Mouse (Mus musculus): ENCODE measurements at regions not wholly inside any gene's neighbourhood (a gene's known extent, or its start where the extent isn't known, plus 50 kb on each side); places are given as distances from the start of the nearest gene placed in this dataset.

- peak; percentile 72 for DNase-seq (ENCODE audit: low read depth, low spot score)
These were observed 135.0 kb downstream of the Cemip2 start for GRCm38 (mm10) chr19:21913005-21913670.

- peak; percentile 53 for DNase-seq (ENCODE audit: low read depth, low spot score)
These were observed 135.8 kb downstream of the Cemip2 start for GRCm38 (mm10) chr19:21913748-21914611.

GRCm38 (mm10) chr19:21914658-21915057, 136.5 kb downstream of the Cemip2 start:
- no peak for DNase-seq (ENCODE audit: low read depth, low spot score)

- DNase-seq (ENCODE audit: low read depth, low spot score), result no peak
These were observed 140.0 kb downstream of the Cemip2 start for GRCm38 (mm10) chr19:21918113-21918512.

GRCm38 (mm10) chr19:21919074-21919473, 140.9 kb downstream of the Cemip2 start:
- no peak for DNase-seq (ENCODE audit: low read depth, low spot score)

GRCm38 (mm10) chr19:21940114-21940513, 162.0 kb downstream of the Cemip2 start:
- DNase-seq (ENCODE audit: low read depth, low spot score), result no peak

GRCm38 (mm10) chr19:21941720-21942119, 163.6 kb downstream of the Cemip2 start:
- no peak for DNase-seq (ENCODE audit: low read depth, low spot score)

GRCm38 (mm10) chr19:21942286-21942685, 164.1 kb downstream of the Cemip2 start:
- DNase-seq (ENCODE audit: low read depth, low spot score), result no peak

- DNase-seq (ENCODE audit: low read depth, low spot score), result peak; percentile 25
These were observed 165.3 kb downstream of the Cemip2 start for GRCm38 (mm10) chr19:21943407-21943806.

GRCm38 (mm10) chr19:21946262-21946922, 168.2 kb downstream of the Cemip2 start:
- peak; percentile 47 for DNase-seq (ENCODE audit: low read depth, low spot score)

GRCm38 (mm10) chr19:21948030-21948429, 169.9 kb downstream of the Cemip2 start:
- no peak for DNase-seq (ENCODE audit: low read depth, low spot score)

- no peak for DNase-seq (ENCODE audit: low read depth, low spot score)
These were observed 176.2 kb upstream of the Trpm3 start for GRCm38 (mm10) chr19:21962635-21963034.

GRCm38 (mm10) chr19:21989857-21990256, 149.0 kb upstream of the Trpm3 start:
- no peak for DNase-seq (ENCODE audit: low read depth, low spot score)

- DNase-seq (ENCODE audit: low read depth, low spot score), result no peak
These were observed 147.9 kb upstream of the Trpm3 start for GRCm38 (mm10) chr19:21990970-21991369.

- DNase-seq (ENCODE audit: low read depth, low spot score), result no peak
These were observed 147.4 kb upstream of the Trpm3 start for GRCm38 (mm10) chr19:21991413-21991812.

- DNase-seq (ENCODE audit: low read depth, low spot score), result no peak
These were observed 139.2 kb upstream of the Trpm3 start for GRCm38 (mm10) chr19:21999621-22000020.

GRCm38 (mm10) chr19:22008053-22008935, 130.6 kb upstream of the Trpm3 start:
- DNase-seq (ENCODE audit: low read depth, low spot score), result no peak

GRCm38 (mm10) chr19:22010239-22010638, 128.6 kb upstream of the Trpm3 start:
- no peak for DNase-seq (ENCODE audit: low read depth, low spot score)

GRCm38 (mm10) chr19:22015854-22016610, 122.8 kb upstream of the Trpm3 start:
- no peak for DNase-seq (ENCODE audit: low read depth, low spot score)

- DNase-seq (ENCODE audit: low read depth, low spot score), result no peak
These were observed 121.4 kb upstream of the Trpm3 start for GRCm38 (mm10) chr19:22017425-22017824.

GRCm38 (mm10) chr19:22027577-22027976, 111.3 kb upstream of the Trpm3 start:
- no peak for DNase-seq (ENCODE audit: low read depth, low spot score)
